Mouse (Mus musculus): ENCODE results near the gene Zfp866.

- TF ChIP-seq CTCF (conservative IDR thresholded peaks at IDR 0.05 in 1 of 2, IDR thresholded peaks at IDR 0.05 in 1 of 2; ENCODE audit: low read depth in 2 of 2, low read length in 2 of 2) = no peak
- no peak for TF ChIP-seq UBTF (IDR thresholded peaks at IDR 0.05; ENCODE audit: low read depth, low read length)
- no peak for TF ChIP-seq TCF12 (IDR thresholded peaks at IDR 0.05; ENCODE audit: low read depth, low read length)
- no peak for TF ChIP-seq POLR2A (IDR thresholded peaks at IDR 0.05; ENCODE audit: low read depth, low read length)
- no peak for TF ChIP-seq JUND (conservative IDR thresholded peaks at IDR 0.05; ENCODE audit: low read depth, low read length)
- no peak for TF ChIP-seq ETS1 (conservative IDR thresholded peaks at IDR 0.05; ENCODE audit: low read depth, low read length)
- no peak for TF ChIP-seq USF1 (IDR thresholded peaks at IDR 0.05; ENCODE audit: low read depth, low read length)
- TF ChIP-seq MAX (IDR thresholded peaks at IDR 0.05; ENCODE audit: low read length) = no peak
- TF ChIP-seq HCFC1 (IDR thresholded peaks at IDR 0.05; ENCODE audit: low read depth, low read length) = no peak
- TF ChIP-seq MEF2A (IDR thresholded peaks at IDR 0.05; ENCODE audit: borderline replicate concordance, low read depth, low read length) = no peak
These were observed 1.9 kb downstream of the Zfp866 start for GRCm38 (mm10) chr8:69789105-69789504.
